Mouse (Mus musculus) olfactory bulb, adult 2 months (tissue): Measurements from ENCODE around the gene Gm6890.
"Not testable (repeated sequence)": the region's sequence is repeated elsewhere in the genome, so short reads cannot be mapped to it uniquely, and the experiment has no call there.

Source experiments
- CTCF ChIP-seq: fragments of 200-500 bp; IDR thresholded peaks from 2 replicates; pipeline ENCODE4 v1.5.1; 2012; ENCODE audit warnings: low read depth, mild to moderate bottlenecking, low read length, moderate library complexity; ENCODE audit not compliant: insufficient read depth
- POLR2A ChIP-seq: fragments of 200-500 bp; IDR thresholded peaks from 2 replicates; pipeline ENCODE4 v1.6.1; 2012; ENCODE audit warnings: mild to moderate bottlenecking, low read depth, low read length, moderate library complexity; ENCODE audit not compliant: insufficient read depth

GRCm38 (mm10) chrX:74740627-74741026 lies at the start of gene Gm6890:
- TF ChIP-seq CTCF, POLR2A: not testable (repeated sequence)
